Mouse (Mus musculus) v-Abl transformed pro-B cells (cell line): ENCODE measurements around the gene Carns1.

Experiments
- in situ Hi-C, 2 experiments: fragments of 400-800 bp; cut with MboI; formaldehyde crosslinking; loops; one replicate each; pipeline ENCODE4 v1.15.1; 2025; ENCODE audit not compliant: unreplicated experiment in 2 of 2

Carns1 gene

GRCm38 (mm10) chr19:4172925-4173324, 2.4 kb downstream of the Carns1 start:
- in situ Hi-C loops, result no loop called here

DNA sequence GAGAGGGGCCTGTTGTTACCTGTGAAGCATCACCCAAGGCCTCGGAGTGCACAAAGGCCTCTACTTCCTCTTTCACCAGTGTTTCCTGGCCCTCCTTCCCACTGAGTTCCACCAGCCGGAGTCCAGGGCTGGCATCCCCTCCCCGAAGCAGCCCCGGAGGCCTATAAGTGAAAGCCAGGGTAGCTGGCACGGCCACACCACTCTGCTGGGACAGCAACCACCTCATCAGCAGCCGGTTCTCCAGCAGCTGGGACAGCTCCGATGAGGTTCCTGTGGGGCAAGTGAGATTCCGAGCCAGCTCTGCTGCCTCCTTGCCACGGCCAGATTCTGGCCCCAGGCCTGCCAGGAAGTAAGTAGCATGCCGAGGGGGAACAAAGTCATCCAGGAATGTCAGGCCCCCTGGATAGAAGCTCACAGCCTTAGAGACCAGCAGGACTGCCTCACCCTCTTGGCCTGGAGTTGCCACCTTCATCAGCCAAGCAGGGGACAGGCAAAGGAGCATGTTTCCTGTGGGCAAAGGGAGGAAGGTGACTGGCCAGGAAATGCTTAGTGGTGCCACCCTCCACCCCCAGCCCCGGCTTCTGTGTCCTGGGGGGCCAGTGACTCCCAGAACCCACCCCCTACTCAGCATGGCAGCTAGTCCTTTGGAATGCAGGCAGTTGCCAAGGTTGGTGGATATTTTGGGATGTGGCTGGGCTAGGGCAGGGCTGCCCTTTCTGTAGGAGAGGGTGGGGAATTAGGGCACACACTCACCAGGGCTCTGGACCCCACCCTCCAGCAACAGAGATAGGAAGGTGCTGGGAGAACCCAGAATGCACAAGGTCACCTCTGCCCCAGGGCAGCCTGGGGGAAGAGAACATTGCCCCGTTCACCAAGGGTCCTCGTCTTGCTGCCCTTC, 3.6 kb downstream of the Carns1 start:
- in situ Hi-C loops, result no loop called here

DNA sequence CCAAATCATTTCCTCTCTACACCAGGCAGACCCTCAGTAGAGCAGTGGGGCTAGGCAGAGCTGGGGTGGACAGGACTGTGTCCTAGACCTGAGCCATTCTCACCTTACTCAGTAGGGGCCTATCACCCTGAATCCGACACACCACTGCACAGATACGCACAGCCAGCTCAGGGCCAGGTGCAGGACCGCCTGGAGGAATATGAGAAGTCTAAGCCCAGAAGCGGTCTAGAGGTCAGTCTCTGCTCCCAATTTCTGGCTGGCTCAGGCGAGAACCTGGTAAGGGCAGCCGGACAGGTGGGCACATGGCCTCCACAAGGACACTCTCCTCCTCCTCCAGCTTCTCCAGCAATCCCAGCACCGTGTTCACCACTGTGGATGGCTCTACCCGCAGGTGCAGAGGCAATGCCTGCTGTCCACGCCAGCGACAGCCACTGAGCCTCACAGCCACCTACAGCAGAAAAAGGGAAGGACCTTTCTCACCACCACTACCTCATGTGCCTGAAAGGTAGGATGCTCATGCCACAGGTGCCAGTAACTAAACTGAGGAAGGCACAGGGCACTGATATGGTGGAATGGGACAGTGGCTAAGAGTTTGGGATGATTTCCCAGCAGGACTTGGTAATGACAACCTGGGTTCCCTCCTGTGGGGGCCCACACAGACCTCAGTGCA, 4.4 kb downstream of the Carns1 start:
- in situ Hi-C loops, result no loop called here

DNA sequence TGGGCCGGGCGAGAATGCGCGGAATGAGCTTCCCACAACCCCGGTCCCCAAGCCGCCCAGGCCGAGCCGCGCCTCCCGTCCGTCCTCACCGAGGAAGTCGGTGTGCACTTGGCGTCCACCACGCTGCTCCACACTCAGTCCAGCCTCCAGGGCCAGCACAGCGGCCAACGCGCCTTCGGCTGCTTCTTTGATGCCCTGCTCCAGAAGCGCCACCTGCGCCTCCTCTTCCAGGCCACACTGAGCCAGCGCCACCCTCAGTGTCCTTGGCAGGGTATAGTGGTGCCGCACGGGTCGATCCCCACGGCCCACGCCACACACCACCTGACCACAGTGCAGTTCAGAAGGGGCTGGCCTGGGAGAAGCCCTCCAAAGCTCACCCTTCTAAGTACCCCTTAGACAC, 5.5 kb downstream of the Carns1 start:
- in situ Hi-C loops, result loop anchor here (5.0 kb wide), 1 partner anchor 32 kb away; the partner anchor contains the start of gene Rad9a (in 2 of the 2)

GRCm38 (mm10) chr19:4169378-4169784, 5.9 kb downstream of the Carns1 start:
- in situ Hi-C loops, result loop anchor here (5.0 kb wide), 1 partner anchor 33 kb away; the partner anchor contains the start of gene Rad9a (in 2 of the 2)

- in situ Hi-C loops, result loop anchor here (5.0 kb wide), 1 partner anchor 35 kb away; the partner anchor contains the start of gene Rad9a (in 2 of the 2)
Measured at GRCm38 (mm10) chr19:4166678-4167476, 8.4 kb downstream of the Carns1 start.

GRCm38 (mm10) chr19:4164721-4165120, 10.6 kb downstream of the Carns1 start:
- in situ Hi-C loops, result loop anchor here (5.0 kb wide), 1 partner anchor 38 kb away; the partner anchor contains the start of gene Rad9a (in 2 of the 2)

DNA sequence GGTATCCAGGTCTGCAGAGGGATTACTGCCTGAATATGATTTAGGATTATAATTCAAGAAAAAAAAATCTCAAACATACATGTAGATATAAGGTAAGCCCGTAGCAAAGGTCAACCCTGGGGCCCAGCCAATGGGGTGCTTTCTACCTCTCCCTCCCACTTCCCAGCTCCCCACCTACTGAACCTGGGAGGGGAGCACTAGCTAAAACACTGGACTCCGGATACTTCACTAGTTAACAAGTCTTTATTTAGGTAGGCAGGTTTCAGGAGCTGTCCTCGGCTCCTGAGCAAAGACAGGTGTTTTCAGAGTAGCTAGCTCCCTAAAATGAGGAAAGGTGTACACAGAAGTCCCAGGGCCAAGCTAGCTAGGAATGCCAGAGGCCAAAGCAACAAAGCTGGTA, 11.2 kb downstream of the Carns1 start:
- in situ Hi-C loops, result no loop called here

GRCm38 (mm10) chr19:4163543-4163887, 11.8 kb downstream of the Carns1 start:
- in situ Hi-C loops, result no loop called here

DNA sequence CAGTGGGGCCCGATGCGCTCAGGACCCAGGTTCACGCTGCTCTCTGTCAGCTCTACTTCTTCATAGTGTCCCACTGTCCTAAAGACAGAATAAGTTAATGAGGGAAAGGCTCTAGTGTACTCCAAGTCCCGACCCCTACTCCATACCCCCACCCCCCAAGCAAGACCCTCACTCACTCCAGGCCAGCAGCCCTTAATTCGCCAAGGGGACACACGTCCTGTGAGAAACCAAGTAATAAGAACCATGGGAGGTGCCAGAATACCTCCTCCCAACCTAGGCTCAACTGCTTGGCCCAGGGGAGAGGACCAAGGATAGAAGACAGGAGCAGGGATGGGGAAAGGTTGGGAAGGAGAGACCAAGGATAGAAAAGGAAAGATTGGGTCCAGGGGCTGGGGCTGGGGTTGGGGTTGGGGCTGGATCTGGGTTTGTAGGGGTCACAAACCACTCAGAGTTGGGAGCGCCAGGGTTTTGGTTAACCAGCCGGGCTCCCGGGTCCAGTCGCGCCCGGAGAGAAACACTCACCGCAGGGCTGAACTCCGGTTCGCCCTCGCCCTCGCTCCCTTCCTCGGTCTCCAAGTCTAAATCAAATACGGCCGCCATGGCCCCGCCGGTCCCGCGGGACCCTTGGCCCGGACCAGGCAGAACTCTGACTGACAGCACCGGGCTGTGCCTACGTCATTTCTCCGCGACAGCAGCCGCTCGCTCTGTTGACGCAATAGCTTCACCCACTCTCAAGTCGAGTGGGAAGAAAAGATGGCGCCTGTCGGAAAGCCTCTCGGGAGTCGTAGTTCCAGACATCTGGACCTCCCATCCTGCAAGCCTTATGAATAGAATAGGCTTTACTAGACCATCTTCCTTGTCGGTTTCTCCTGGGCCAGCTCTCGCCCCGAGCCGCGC, 12.4 kb downstream of the Carns1 start, which contains the start of gene Rps6kb2:
Gene Rps6kb2 (minus strand): TSS at position 709 of the 897 bp plus-strand sequence.
- in situ Hi-C loops, result no loop called here

GRCm38 (mm10) chr19:4159049-4159448, 16.2 kb downstream of the Carns1 start:
- in situ Hi-C loops, result no loop called here

DNA sequence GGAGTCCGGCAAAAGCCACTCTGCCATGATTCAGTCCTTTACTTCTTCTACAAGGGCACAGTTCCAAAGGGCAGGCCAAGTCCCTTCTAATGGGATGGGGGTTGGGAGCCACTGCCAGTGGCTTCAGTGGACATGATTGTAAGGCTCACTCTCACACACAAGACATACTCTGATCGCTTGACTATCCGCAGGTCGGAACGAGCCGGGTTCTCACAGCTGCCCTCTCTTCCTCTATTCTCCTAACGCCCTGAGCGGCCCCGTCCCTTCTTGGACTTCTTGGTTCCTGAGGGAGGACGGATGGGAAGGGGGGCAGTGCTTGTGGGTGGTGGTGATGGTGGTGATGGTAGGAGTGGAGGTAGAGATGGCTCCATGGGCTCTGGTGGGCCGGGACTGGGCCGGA, 18.5 kb downstream of the Carns1 start:
- in situ Hi-C loops, result no loop called here

DNA sequence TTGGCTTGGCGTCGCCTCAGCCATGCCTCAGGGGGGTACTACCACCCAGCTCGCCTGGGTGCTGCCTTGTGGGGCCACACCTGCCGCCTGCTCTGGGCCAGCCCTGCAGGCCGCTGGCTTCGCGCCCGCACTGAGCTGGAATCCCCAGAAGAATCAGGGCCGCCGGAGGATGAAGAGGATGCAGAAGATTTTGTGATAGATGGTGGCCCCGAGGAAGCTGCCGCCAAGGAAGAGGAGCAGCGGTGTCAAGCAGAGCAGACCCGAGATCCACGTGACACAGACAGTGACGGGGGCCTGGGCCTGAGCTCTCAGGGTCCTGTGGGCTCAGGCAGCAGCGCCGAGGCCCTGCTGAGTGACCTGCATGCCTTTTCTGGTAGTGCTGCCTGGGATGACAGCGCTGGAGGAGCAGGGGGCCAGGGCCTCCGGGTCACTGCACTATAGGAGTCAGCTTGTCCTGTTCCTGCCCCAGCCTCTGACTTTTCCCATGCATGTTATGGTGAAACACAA, 19.2 kb downstream of the Carns1 start:
- in situ Hi-C loops, result no loop called here

GRCm38 (mm10) chr19:4155223-4156072, 19.8 kb downstream of the Carns1 start:
- in situ Hi-C loops, result no loop called here

DNA sequence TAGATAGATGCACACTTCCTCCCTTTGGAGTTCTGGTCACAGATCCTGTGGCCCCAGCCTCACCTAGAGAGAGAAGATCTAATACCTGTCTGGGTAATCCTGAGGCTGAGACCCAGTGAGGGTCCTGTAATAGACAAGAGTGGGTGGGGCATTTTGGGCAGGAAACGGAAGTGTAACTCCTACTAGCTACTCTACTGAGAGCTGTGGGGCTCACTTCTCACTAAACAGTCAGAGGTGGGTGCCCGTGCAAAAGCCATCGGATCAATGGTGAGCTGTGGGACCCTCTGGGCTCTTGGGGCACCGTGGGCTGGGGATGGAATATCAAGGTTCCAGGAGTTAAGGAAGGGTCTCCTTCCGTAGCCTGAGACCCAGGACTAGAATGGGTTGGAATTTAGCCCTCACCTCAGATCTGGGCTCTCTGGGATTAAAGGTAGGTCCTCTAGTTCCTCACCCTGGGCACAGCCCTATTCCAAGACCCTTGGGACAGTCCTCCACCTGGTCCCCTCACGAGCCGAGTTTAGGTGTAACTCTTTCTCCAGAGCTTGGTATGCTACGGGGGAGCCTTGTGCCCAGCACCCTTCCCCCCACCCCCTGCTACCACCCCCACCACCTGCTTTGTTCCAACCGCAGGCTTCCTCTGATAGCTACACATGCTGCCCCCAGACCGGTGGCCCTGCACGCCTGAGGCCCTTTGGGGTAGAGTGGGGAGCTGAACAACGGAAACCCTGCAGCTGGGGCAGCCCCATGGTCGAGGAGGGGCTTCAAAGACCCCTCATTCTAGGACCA, 20.6 kb downstream of the Carns1 start:
- in situ Hi-C loops, result no loop called here

DNA sequence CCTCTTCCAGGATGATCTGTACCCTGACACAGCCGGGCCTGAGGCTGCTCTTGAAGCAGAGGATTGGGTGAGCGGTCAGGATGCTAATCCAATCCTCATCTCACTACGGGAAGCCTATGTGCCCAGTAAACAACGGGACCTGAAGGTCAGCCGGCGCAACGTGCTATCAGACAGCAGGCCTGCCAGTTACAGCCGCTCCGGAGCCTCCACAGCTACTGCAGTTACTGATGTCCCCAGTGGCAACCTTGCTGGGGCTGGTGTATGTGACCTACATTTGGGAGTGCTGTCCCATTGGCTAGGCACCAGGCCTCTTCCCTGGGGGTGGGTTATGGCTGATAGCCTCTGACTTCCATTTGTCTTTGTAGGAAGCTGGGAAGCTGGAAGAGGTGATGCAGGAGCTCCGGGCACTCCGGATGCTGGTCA, 22.0 kb downstream of the Carns1 start, which contains the start of gene Ptprcap:
Gene Ptprcap (plus strand): TSS at position 373 of the 423 bp plus-strand sequence.
- in situ Hi-C loops, result no loop called here

- in situ Hi-C loops, result no loop called here
Measured at GRCm38 (mm10) chr19:4152445-4153231, 22.6 kb downstream of the Carns1 start.
